Mouse (Mus musculus): ENCODE measurements at regions not wholly inside any gene's neighbourhood (a gene's known extent, or its start where the extent isn't known, plus 50 kb on each side); places are given as distances from the start of the nearest gene placed in this dataset.

- TF ChIP-seq POLR2A (IDR thresholded peaks at IDR 0.05; ENCODE audit: borderline replicate concordance, extremely low read depth, low read depth, low read length) (no peak), CTCF (IDR thresholded peaks at IDR 0.05; ENCODE audit: insufficient read depth, low read length) (no peak)
Measured at GRCm38 (mm10) chr12:70547199-70547598, 94.3 kb downstream of the Tmx1 start.
